Mouse (Mus musculus) heart, embryonic 14.5 days (tissue): ENCODE data around the gene Iqschfp. TPM values are rescaled to one million over a fixed set of nuclear protein-coding genes. Genes with fewer than 3 reads are reported as not detected.

Source experiments
- ATAC-seq: fragments of 200-750 bp; cut with Nextera tagmentation; 2 replicates; pipeline ENCODE4 v1.8.0; 2017; ENCODE audit warnings: low read depth, moderate TSS enrichment; ENCODE audit not compliant: insufficient number of reproducible peaks, insufficient read depth, low FRiP score
- H3K27ac ChIP-seq, 2 experiments: fragments of 200-500 bp in 1 of 2; fragments of 300-500 bp in 1 of 2; sonication (generic) in 1 of 2; replicated peaks in 1 of 2; 2 replicates each; pipeline ENCODE4 v1.5.1; 2012 to 2014; ENCODE audit warnings: low read depth in 2 of 2, low read length in 2 of 2, control low read depth in 1 of 2, mild to moderate bottlenecking in 1 of 2, mixed read lengths in 1 of 2; ENCODE audit not compliant: control insufficient read depth in 1 of 2, insufficient read depth in 1 of 2
- H3K27me3 ChIP-seq: fragments of 300-500 bp; sonication (generic); 2 replicates; pipeline ENCODE4 v1.6.1; 2014; ENCODE audit warnings: mild to moderate bottlenecking, low read length, control low read depth; ENCODE audit not compliant: control insufficient read depth, insufficient read depth
- H3K36me3 ChIP-seq: fragments of 300-500 bp; sonication (generic); 2 replicates; pipeline ENCODE4 v1.6.1; 2014; ENCODE audit warnings: mild to moderate bottlenecking, control low read depth, low read length, mixed read lengths; ENCODE audit not compliant: control insufficient read depth, insufficient read depth
- H3K4me1 ChIP-seq, 2 experiments: fragments of 200-500 bp in 1 of 2; fragments of 300-500 bp in 1 of 2; sonication (generic) in 1 of 2; 2 replicates each; pipeline ENCODE4 v1.6.1; 2012 to 2014; ENCODE audit warnings: low read length in 2 of 2, control low read depth in 1 of 2, mixed read lengths in 1 of 2; ENCODE audit not compliant: control insufficient read depth in 2 of 2, insufficient read depth in 2 of 2
- H3K4me2 ChIP-seq: fragments of 300-500 bp; sonication (generic); 2 replicates; pipeline ENCODE4 v1.6.1; 2014; ENCODE audit warnings: mild to moderate bottlenecking, low read length
- H3K4me3 ChIP-seq, 2 experiments: fragments of 200-500 bp in 1 of 2; fragments of 300-500 bp in 1 of 2; sonication (generic) in 1 of 2; 2 replicates each; pipeline ENCODE4 v1.5.1; 2012 to 2014; ENCODE audit warnings: low read length in 2 of 2, mild to moderate bottlenecking in 2 of 2, control low read depth in 1 of 2, low read depth in 1 of 2, moderate library complexity in 1 of 2; ENCODE audit not compliant: control insufficient read depth in 1 of 2, insufficient read depth in 1 of 2
- H3K9ac ChIP-seq: fragments of 300-500 bp; sonication (generic); 2 replicates; pipeline ENCODE4 v1.6.1; 2014; ENCODE audit warnings: mild to moderate bottlenecking, low read length
- H3K9me3 ChIP-seq: fragments of 300-500 bp; sonication (generic); 2 replicates; pipeline ENCODE4 v1.6.1; 2016; ENCODE audit warnings: low read length, control low read depth; ENCODE audit not compliant: control insufficient read depth
- WGBS: fragments of 180-500 bp; shearing (Covaris S2); extraction: QIAGEN DNeasy Blood & Tissue Kit; methylation state at CpG from one replicate; pipeline ENCODE4 v1.1.7; 2014; 5-methylcytosine and 5-hydroxymethylcytosine counted together
- polyA plus RNA-seq: library from polyadenylated mRNA; unstranded; fragments of >200 nt; fragmentation: Nextera tagmentation; extraction: Ambion mirVana; gene quantifications from 2 replicates; pipeline ENCODE4 v1.2.1, GENCODE M21; 2014

Iqschfp gene
- polyA plus RNA-seq, 1 experiment from 2014 or later = not detected

GRCm38 (mm10) chr3:68568149-68568548 is 676.1 kb downstream of the Iqschfp start:
- ATAC-seq = no peak
- no peak overlapping the region for H3K4me2 ChIP-seq
- H3K4me1 ChIP-seq = peaks cover 10 to 17% of the 10 kb centered on the region in 2 experiments
- H3K27me3 ChIP-seq = no peaks in the 10 kb centered on the region
- H3K9ac ChIP-seq = no peak overlapping the region
- peak overlapping the region in 1 of 2 experiments; percentile 47; a peak in 1 of 4 replicates for H3K27ac ChIP-seq
- H3K4me3 ChIP-seq = no peak overlapping the region
- WGBS = 79% methylated on average over 3 of the region's 3 CpGs
- no peaks in the 10 kb centered on the region for H3K36me3 ChIP-seq
- H3K9me3 ChIP-seq = no peaks in the 10 kb centered on the region

GRCm38 (mm10) chr3:68568716-68569115 is 676.7 kb downstream of the Iqschfp start:
- Histone ChIP-seq H3K9me3 (no peaks in the 10 kb centered on the region), H3K27me3 (no peaks in the 10 kb centered on the region), H3K4me2 (no peak overlapping the region), H3K27ac (peak overlapping the region; percentile 10 to 47; a peak in 2 of 4 replicates), H3K4me3 (no peak overlapping the region), H3K9ac (no peak overlapping the region), H3K4me1 (peaks cover 10 to 16% of the 10 kb centered on the region in 2 experiments), H3K36me3 (no peaks in the 10 kb centered on the region)
- no peak for ATAC-seq
- 30% methylated on average over 7 of the region's 7 CpGs for WGBS

- Histone ChIP-seq H3K36me3 (no peaks in the 10 kb centered on the region), H3K9me3 (no peaks in the 10 kb centered on the region), H3K27me3 (no peaks in the 10 kb centered on the region), H3K4me1 (peaks cover 9 to 10% of the 10 kb centered on the region in 2 experiments; a peak in 3 of 4 replicates), H3K4me3 (no peak overlapping the region), H3K9ac (no peak overlapping the region), H3K27ac (no peak overlapping the region), H3K4me2 (no peak overlapping the region)
- ATAC-seq = no peak
- 86% methylated on average over 4 of the region's 4 CpGs for WGBS
Measured at GRCm38 (mm10) chr3:68570319-68570718, 678.3 kb downstream of the Iqschfp start.

- WGBS = 27% methylated on average over 27 of the region's 28 CpGs
- H3K9me3 ChIP-seq = no peaks in the 10 kb centered on the region
- H3K4me3 ChIP-seq = peak overlapping the region; percentile 27 to 34
- no peak for ATAC-seq
- no peaks in the 10 kb centered on the region for H3K36me3 ChIP-seq
- peak overlapping the region; percentile 55 for H3K9ac ChIP-seq
- H3K4me1 ChIP-seq = peaks cover 26 to 27% of the 10 kb centered on the region in 2 experiments
- H3K4me2 ChIP-seq = peak overlapping the region; percentile 62
- H3K27ac ChIP-seq = no peak overlapping the region; a peak in 1 of 4 replicates
- no peaks in the 10 kb centered on the region for H3K27me3 ChIP-seq
Measured at GRCm38 (mm10) chr3:68572249-68573225, 680.5 kb downstream of the Iqschfp start.

- Histone ChIP-seq H3K4me2 (no peak overlapping the region), H3K9ac (no peak overlapping the region), H3K36me3 (no peaks in the 10 kb centered on the region), H3K4me1 (peaks cover 26 to 27% of the 10 kb centered on the region in 2 experiments), H3K9me3 (no peaks in the 10 kb centered on the region), H3K27ac (no peak overlapping the region), H3K27me3 (no peaks in the 10 kb centered on the region), H3K4me3 (no peak overlapping the region)
- ATAC-seq = no peak
- WGBS = 82% methylated on average over 3 of the region's 3 CpGs
Measured at GRCm38 (mm10) chr3:68573226-68573624, 681.2 kb downstream of the Iqschfp start.

GRCm38 (mm10) chr3:68574097-68574496 is 682.1 kb downstream of the Iqschfp start:
- H3K4me2 ChIP-seq = no peak overlapping the region
- no peaks in the 10 kb centered on the region for H3K9me3 ChIP-seq
- WGBS = 75% methylated on average over 6 of the region's 8 CpGs
- H3K4me1 ChIP-seq = peaks cover 24 to 27% of the 10 kb centered on the region in 2 experiments
- H3K27me3 ChIP-seq = no peaks in the 10 kb centered on the region
- no peak overlapping the region for H3K27ac ChIP-seq
- H3K9ac ChIP-seq = no peak overlapping the region
- no peaks in the 10 kb centered on the region for H3K36me3 ChIP-seq
- no peak for ATAC-seq
- H3K4me3 ChIP-seq = no peak overlapping the region

- Histone ChIP-seq H3K27me3 (no peaks in the 10 kb centered on the region), H3K27ac (no peak overlapping the region), H3K4me1 (peaks cover 24 to 27% of the 10 kb centered on the region in 2 experiments), H3K4me3 (no peak overlapping the region), H3K36me3 (no peaks in the 10 kb centered on the region), H3K9me3 (no peaks in the 10 kb centered on the region), H3K4me2 (no peak overlapping the region), H3K9ac (no peak overlapping the region)
- WGBS = 71% methylated on average over 8 of the region's 8 CpGs
- no peak for ATAC-seq
Measured at GRCm38 (mm10) chr3:68574565-68574964, 682.5 kb downstream of the Iqschfp start.
